Mouse (Mus musculus): Measurements from ENCODE around the gene Chuk. TPM values are rescaled to one million over a fixed set of nuclear protein-coding genes. Genes with fewer than 3 reads are reported as not detected.

Gene Chuk
- polyA plus RNA-seq, 1 experiment, result 0.37 TPM

GRCm38 (mm10) chr19:44030024-44030423 is 77.3 kb downstream of the Chuk start:
- Histone ChIP-seq H3K4me3 (replicated peaks) (no peak overlapping the region), H3K9me3 (ENCODE audit: control insufficient read depth, low read length) (no peaks in the 10 kb centered on the region), H3K36me3 (ENCODE audit: control insufficient read depth) (peaks cover 5% of the 10 kb centered on the region; the same call in 1 of the 2 replicates), H3K27me3 (ENCODE audit: control insufficient read depth) (no peaks in the 10 kb centered on the region), H3K4me1 (ENCODE audit: control insufficient read depth) (no peaks in the 10 kb centered on the region)
- TF ChIP-seq GATA1 (IDR thresholded peaks at IDR 0.05; ENCODE audit: low read length) (no peak), TAL1 (IDR thresholded peaks at IDR 0.05; ENCODE audit: low read length) (no peak)

- no peak for TF ChIP-seq GATA1 (IDR thresholded peaks at IDR 0.05; ENCODE audit: low read length)
- no peak for TF ChIP-seq TAL1 (IDR thresholded peaks at IDR 0.05; ENCODE audit: low read length)
- no peaks in the 10 kb centered on the region for H3K27me3 ChIP-seq (ENCODE audit: control insufficient read depth)
- peaks cover under 1% of the 10 kb centered on the region; the same call in 1 of the 2 replicates for H3K36me3 ChIP-seq (ENCODE audit: control insufficient read depth)
- no peaks in the 10 kb centered on the region for H3K4me1 ChIP-seq (ENCODE audit: control insufficient read depth)
- no peaks in the 10 kb centered on the region for H3K9me3 ChIP-seq (ENCODE audit: control insufficient read depth, low read length)
- H3K4me3 ChIP-seq (replicated peaks), result no peak within 1 kb of the TSS
Measured at GRCm38 (mm10) chr19:44028972-44029371, 78.3 kb downstream of the Chuk start, which contains the start of gene Cyp2c23. TSS of gene Cyp2c23 (minus strand) at chr19:44029208.

- no peaks in the 10 kb centered on the region for H3K36me3 ChIP-seq (ENCODE audit: control insufficient read depth)
- H3K4me1 ChIP-seq (ENCODE audit: control insufficient read depth), result no peaks in the 10 kb centered on the region
- TF ChIP-seq GATA1 (IDR thresholded peaks at IDR 0.05; ENCODE audit: low read length) (no peak), TAL1 (IDR thresholded peaks at IDR 0.05; ENCODE audit: low read length) (no peak)
- no peaks in the 10 kb centered on the region for H3K27me3 ChIP-seq (ENCODE audit: control insufficient read depth)
- no peaks in the 10 kb centered on the region for H3K9me3 ChIP-seq (ENCODE audit: control insufficient read depth, low read length)
- H3K4me3 ChIP-seq (replicated peaks), result no peak overlapping the region
Measured at GRCm38 (mm10) chr19:44026956-44027530, 80.2 kb downstream of the Chuk start.

GRCm38 (mm10) chr19:44024921-44025585 is 82.2 kb downstream of the Chuk start:
- no peak for TF ChIP-seq GATA1 (IDR thresholded peaks at IDR 0.05; ENCODE audit: low read length)
- TF ChIP-seq TAL1 (IDR thresholded peaks at IDR 0.05; ENCODE audit: low read length), result no peak
- Histone ChIP-seq H3K27me3 (ENCODE audit: control insufficient read depth) (no peaks in the 10 kb centered on the region), H3K4me1 (ENCODE audit: control insufficient read depth) (no peaks in the 10 kb centered on the region)

More at GRCm38 (mm10) chr19:44024921-44025585, 82.2 kb downstream of the Chuk start:
- Histone ChIP-seq H3K9me3 (ENCODE audit: control insufficient read depth, low read length) (no peaks in the 10 kb centered on the region), H3K36me3 (ENCODE audit: control insufficient read depth) (no peaks in the 10 kb centered on the region), H3K4me3 (replicated peaks) (no peak overlapping the region)

Other genes with a start within 250 kb of the Chuk start
- gene Dnmbp, start 167.3 kb downstream of the Chuk start, polyA plus RNA-seq (2012), result 0.02 TPM in 1 of 2 replicates, not detected in the other
- 0.20 and 0.42 TPM in 2 replicates for gene Cpn1, start 120.9 kb downstream of the Chuk start, polyA plus RNA-seq (2012)
- gene Cyp2c23, start 78.3 kb downstream of the Chuk start, polyA plus RNA-seq (2012), result 0.06 TPM in 1 of 2 replicates, not detected in the other
- gene Erlin1, start 37.7 kb downstream of the Chuk start, polyA plus RNA-seq (2012), result 0.02 and 0.04 TPM in 2 replicates
- gene Cwf19l1, start 28.4 kb upstream of the Chuk start, polyA plus RNA-seq (2012), result 0.34 and 0.41 TPM in 2 replicates
- gene Bloc1s2, start 39.0 kb upstream of the Chuk start, polyA plus RNA-seq (2012), result 3.9 and 5.6 TPM in 2 replicates
- gene Pkd2l1, start 85.0 kb upstream of the Chuk start, polyA plus RNA-seq (2012), result not detected in 2 replicates
- not detected in 2 replicates for gene Scd3, start 95.8 kb upstream of the Chuk start, polyA plus RNA-seq (2012)
- gene Scd2, start 186.2 kb upstream of the Chuk start, polyA plus RNA-seq (2012), result 0.27 TPM in 2 replicates
- gene Scd4, start 225.6 kb upstream of the Chuk start, polyA plus RNA-seq (2012), result not detected in 2 replicates